19 mouse cellular contexts compared by ENCODE assay signal in genomic region chr5:112781719-112782118, GRCm38 (mm10).
DNase-seq lines count a peak whose midpoint lies in the region; ATAC-seq lines count a peak whose summit lies in the region.
"Had no signal": no experiment of that assay in that cellular context is flagged by ENCODE, and none has a peak within 500 bp of the region (broad histone marks: within the 10 kb centered on the region; RNA-seq: fewer than 3 reads in every experiment).

No protein-coding gene starts in this region.

- 84% methylated on average over 7 of the region's 7 CpGs for WGBS in heart, embryonic 11.5 days (ENCODE audit: insufficient replicate concordance)

- H3K4me2 ChIP-seq in heart, embryonic 11.5 days = no peak overlapping the region
- H3K4me2 ChIP-seq: embryonic facial prominence, embryonic 12.5 days; heart, embryonic 12.5 days; liver, embryonic 15.5 days; midbrain, embryonic 15.5 days had no signal

- H3K27me3 ChIP-seq in heart, embryonic 11.5 days (ENCODE audit: control insufficient read depth, insufficient read depth, low read length) = no peaks in the 10 kb centered on the region
- H3K27me3 ChIP-seq: CH12.LX; embryonic facial prominence, embryonic 12.5 days; heart, embryonic 12.5 days; liver, embryonic 15.5 days; midbrain, embryonic 15.5 days had no signal

- peaks cover 9% of the 10 kb centered on the region; the same call in 1 of the 2 replicates for H3K4me1 ChIP-seq in heart, embryonic 11.5 days (ENCODE audit: control insufficient read depth, insufficient read depth, low read length)
- H3K4me1 ChIP-seq: embryonic facial prominence, embryonic 12.5 days; liver, embryonic 15.5 days had no signal

- no peak overlapping the region for H3K4me3 ChIP-seq in heart, embryonic 11.5 days (ENCODE audit: low read depth, low read length)
- H3K4me3 ChIP-seq: embryonic facial prominence, embryonic 12.5 days; heart, embryonic 12.5 days; liver, embryonic 15.5 days; midbrain, embryonic 15.5 days had no signal

- ATAC-seq in heart, embryonic 11.5 days (replicated peaks; ENCODE audit: insufficient number of reproducible peaks, low FRiP score, low TSS enrichment) = no peak
- ATAC-seq: forebrain, embryonic 16.5 days; lung, postnatal 0 days; midbrain, embryonic 15.5 days had no signal

- no peaks in the 10 kb centered on the region for H3K9me3 ChIP-seq in heart, embryonic 11.5 days (replicated peaks; ENCODE audit: control insufficient read depth, low read length)
- H3K9me3 ChIP-seq: embryonic facial prominence, embryonic 12.5 days; liver, embryonic 15.5 days; midbrain, embryonic 15.5 days had no signal

- H3K9ac ChIP-seq in heart, embryonic 11.5 days (ENCODE audit: low read depth, low read length) = no peak overlapping the region
- H3K9ac ChIP-seq: embryonic facial prominence, embryonic 12.5 days; heart, embryonic 12.5 days; liver, embryonic 15.5 days; midbrain, embryonic 15.5 days had no signal

- intact Hi-C loops in left cerebral cortex, postnatal 4 days (cut with DNase I) = no loop called here

- no peak overlapping the region for H3K27ac ChIP-seq in heart, embryonic 11.5 days (ENCODE audit: low read depth, low read length)
- H3K27ac ChIP-seq: embryonic facial prominence, embryonic 12.5 days; liver, embryonic 15.5 days; midbrain, embryonic 15.5 days had no signal

- DNase-seq in left cerebral cortex, adult 11 months (ENCODE audit: low spot score) = peak; percentile 45
- no peak for DNase-seq in left cerebral cortex, postnatal 4 days
- DNase-seq in layer of hippocampus, adult 9-10 months (ENCODE audit: low spot score) = peak; percentile 60
- DNase-seq in left cerebral cortex, adult 9 months (ENCODE audit: low spot score in 2 of 2) = peak; percentile 49 to 77
- peak; percentile 69 to 78 for DNase-seq in right cerebral cortex, postnatal 36 days (ENCODE audit: low spot score in 2 of 2)
- DNase-seq in thymus, postnatal 25 days = no peak
- no peak for DNase-seq in yolk sac, embryonic 10.5 days (ENCODE audit: low spot score)
- DNase-seq: adrenal gland, adult 2 months; gastrocnemius, postnatal 36 days; kidney, adult 8-10 months; kidney, postnatal 4 days had no signal

- H3K36me3 ChIP-seq in heart, embryonic 11.5 days (ENCODE audit: control insufficient read depth, insufficient read depth, low read length) = peaks cover 7% of the 10 kb centered on the region; the same call in 1 of the 2 replicates
- H3K36me3 ChIP-seq: embryonic facial prominence, embryonic 12.5 days; liver, embryonic 15.5 days; midbrain, embryonic 15.5 days had no signal

Comparison
In these comparisons a context has a peak if more than half of its experiments do, and no peak if none do; other contexts are left out.
1. DNase-seq: peak in left cerebral cortex, adult 11 months (single experiment), layer of hippocampus, adult 9-10 months (single experiment), left cerebral cortex, adult 9 months (2 of 2) and right cerebral cortex, postnatal 36 days (2 of 2); none in left cerebral cortex, postnatal 4 days (single experiment), thymus, postnatal 25 days (single experiment) and yolk sac, embryonic 10.5 days (single experiment).